Mouse (Mus musculus) brown adipose tissue, adult 24 weeks (tissue): Measurements from ENCODE around the gene Wdfy2. TPM values are rescaled to one million over a fixed set of nuclear protein-coding genes. Genes with fewer than 3 reads are reported as not detected.

Experiments used
- H3K27ac ChIP-seq: fragments of 200-500 bp; replicated peaks from 2 replicates; pipeline ENCODE4 v1.5.1; 2012; ENCODE audit warnings: low read depth, mild to moderate bottlenecking, low read length
- H3K4me1 ChIP-seq: fragments of 200-500 bp; 2 replicates; pipeline ENCODE4 v1.6.1; 2012; ENCODE audit warnings: low read length, mixed read lengths; ENCODE audit not compliant: control insufficient read depth, insufficient read depth, insufficient read length
- H3K4me3 ChIP-seq: fragments of 200-500 bp; 2 replicates; pipeline ENCODE4 v1.5.1; 2012; ENCODE audit warnings: low read depth, mild to moderate bottlenecking, low read length, moderate library complexity; ENCODE audit not compliant: insufficient read depth
- polyA plus RNA-seq: library from polyadenylated mRNA; stranded (reverse); fragments of >200 nt; gene quantifications from 2 replicates; pipeline ENCODE4 v1.2.4, GENCODE M21; 2012; ENCODE audit not compliant: missing spikeins, insufficient read depth, insufficient read length

Wdfy2 gene
- polyA plus RNA-seq, 1 experiment: 9.6 TPM

GRCm38 (mm10) chr14:62915146-62915685 is 77.7 kb downstream of the Wdfy2 start:
- Histone ChIP-seq H3K27ac (no peak overlapping the region), H3K4me1 (peaks cover 12% of the 10 kb centered on the region), H3K4me3 (no peak overlapping the region)

- Histone ChIP-seq H3K4me3 (no peak overlapping the region), H3K4me1 (peaks cover 13% of the 10 kb centered on the region), H3K27ac (no peak overlapping the region)
These were observed 79.1 kb downstream of the Wdfy2 start for GRCm38 (mm10) chr14:62916488-62917034.

- Histone ChIP-seq H3K4me1 (peaks cover 8% of the 10 kb centered on the region), H3K27ac (no peak overlapping the region), H3K4me3 (no peak overlapping the region)
These were observed 83.9 kb downstream of the Wdfy2 start for GRCm38 (mm10) chr14:62921401-62921800.

GRCm38 (mm10) chr14:62922637-62923036 is 85.2 kb downstream of the Wdfy2 start:
- Histone ChIP-seq H3K27ac (no peak overlapping the region), H3K4me1 (peaks cover 8% of the 10 kb centered on the region), H3K4me3 (no peak overlapping the region)

GRCm38 (mm10) chr14:62924800-62925199 is 87.3 kb downstream of the Wdfy2 start:
- Histone ChIP-seq H3K4me1 (peaks cover 8% of the 10 kb centered on the region), H3K4me3 (no peak overlapping the region), H3K27ac (no peak overlapping the region)

GRCm38 (mm10) chr14:62928101-62928541 is 90.6 kb downstream of the Wdfy2 start:
- Histone ChIP-seq H3K4me1 (no peaks in the 10 kb centered on the region), H3K27ac (no peak overlapping the region), H3K4me3 (no peak overlapping the region)

- H3K27ac ChIP-seq: no peak overlapping the region
- H3K4me1 ChIP-seq: peaks cover 8% of the 10 kb centered on the region; the same call in 1 of the 2 replicates
- H3K4me3 ChIP-seq: no peak overlapping the region
These were observed 97.9 kb downstream of the Wdfy2 start for GRCm38 (mm10) chr14:62935361-62935760.

- H3K4me1 ChIP-seq: peaks cover 12% of the 10 kb centered on the region; the same call in 1 of the 2 replicates
- H3K4me3 ChIP-seq: no peak overlapping the region
- peak overlapping the region; percentile 36; the same call in 1 of the 2 replicates for H3K27ac ChIP-seq
These were observed 99.3 kb downstream of the Wdfy2 start for GRCm38 (mm10) chr14:62936631-62937380.

- Histone ChIP-seq H3K4me3 (no peak overlapping the region), H3K27ac (no peak overlapping the region), H3K4me1 (peaks cover 12% of the 10 kb centered on the region; the same call in 1 of the 2 replicates)
These were observed 100.2 kb downstream of the Wdfy2 start for GRCm38 (mm10) chr14:62937675-62938074.

GRCm38 (mm10) chr14:62939435-62939834 is 102.0 kb downstream of the Wdfy2 start:
- Histone ChIP-seq H3K4me3 (no peak overlapping the region), H3K27ac (no peak overlapping the region), H3K4me1 (peaks cover 12% of the 10 kb centered on the region; the same call in 1 of the 2 replicates)

GRCm38 (mm10) chr14:62940383-62941074 is 103.1 kb downstream of the Wdfy2 start:
- peaks cover 12% of the 10 kb centered on the region; the same call in 1 of the 2 replicates for H3K4me1 ChIP-seq
- H3K27ac ChIP-seq: peak overlapping the region; percentile 74
- 0 out of 2 replicates have a peak overlapping the region, but pooled peaks have one; percentile 13 for H3K4me3 ChIP-seq

GRCm38 (mm10) chr14:62946794-62947193 is 109.3 kb downstream of the Wdfy2 start:
- no peak overlapping the region for H3K27ac ChIP-seq
- H3K4me1 ChIP-seq: no peaks in the 10 kb centered on the region
- H3K4me3 ChIP-seq: no peak overlapping the region

- Histone ChIP-seq H3K4me3 (no peak overlapping the region), H3K4me1 (no peaks in the 10 kb centered on the region), H3K27ac (no peak overlapping the region)
These were observed 118.6 kb downstream of the Wdfy2 start for GRCm38 (mm10) chr14:62956091-62956490.

GRCm38 (mm10) chr14:62963632-62964031 is 126.2 kb downstream of the Wdfy2 start:
- H3K4me1 ChIP-seq: 0 out of 2 replicates have a peak, but pooled peaks cover 2% of the 10 kb centered on the region
- H3K4me3 ChIP-seq: no peak overlapping the region
- H3K27ac ChIP-seq: no peak overlapping the region

- Histone ChIP-seq H3K4me1 (0 out of 2 replicates have a peak, but pooled peaks cover 2% of the 10 kb centered on the region), H3K4me3 (no peak overlapping the region), H3K27ac (no peak overlapping the region)
These were observed 127.9 kb downstream of the Wdfy2 start for GRCm38 (mm10) chr14:62965342-62965741.
